Comparison of ENCODE assay signal across 9 mouse cellular contexts in genomic region chr12:69985546-69985945, GRCm38 (mm10). TPM values are rescaled to one million over a fixed set of nuclear protein-coding genes. Genes with fewer than 3 reads are reported as not detected.
DNase-seq lines count a peak whose midpoint lies in the region; ATAC-seq and TF ChIP-seq lines count a peak whose summit lies in the region.
"Had no signal": no experiment of that assay in that cellular context is flagged by ENCODE, and none has a peak within 500 bp of the region (broad histone marks: within the 10 kb centered on the region; RNA-seq: fewer than 3 reads in every experiment).

No protein-coding gene starts in this region.

- H3K27me3 ChIP-seq in heart, embryonic 12.5 days (replicated peaks) = no peaks in the 10 kb centered on the region
- H3K27me3 ChIP-seq in hindbrain, postnatal 0 days (ENCODE audit: insufficient read depth, low read length) = no peaks in the 10 kb centered on the region
- H3K27me3 ChIP-seq in midbrain, embryonic 10.5 days (ENCODE audit: low read depth, poor library complexity, severe bottlenecking) = no peaks in the 10 kb centered on the region
- H3K27me3 ChIP-seq: Patski had no signal

- H3K27ac ChIP-seq in heart, embryonic 12.5 days (ENCODE audit: poor library complexity, severe bottlenecking) = no peak overlapping the region
- H3K27ac ChIP-seq in hindbrain, postnatal 0 days = no peak overlapping the region
- H3K27ac ChIP-seq in midbrain, embryonic 10.5 days (replicated peaks) = no peak overlapping the region

- peaks cover 13% of the 10 kb centered on the region for H3K4me1 ChIP-seq in heart, embryonic 12.5 days (replicated peaks)
- peaks cover 6% of the 10 kb centered on the region; the same call in 1 of the 2 replicates for H3K4me1 ChIP-seq in hindbrain, postnatal 0 days (ENCODE audit: insufficient read depth, low read length)
- peaks cover 24% of the 10 kb centered on the region for H3K4me1 ChIP-seq in midbrain, embryonic 10.5 days

- no peak for ATAC-seq in heart, embryonic 12.5 days (ENCODE audit: insufficient number of reproducible peaks, low FRiP score)
- ATAC-seq in hindbrain, postnatal 0 days = no peak

- 44% methylated on average over 4 of the region's 4 CpGs for WGBS in heart, embryonic 12.5 days
- WGBS in hindbrain, postnatal 0 days = 35% methylated on average over 4 of the region's 4 CpGs
- WGBS in midbrain, embryonic 10.5 days = 57% methylated on average over 4 of the region's 4 CpGs

- H3K36me3 ChIP-seq in heart, embryonic 12.5 days = peaks cover 34% of the 10 kb centered on the region
- H3K36me3 ChIP-seq in hindbrain, postnatal 0 days (ENCODE audit: insufficient read depth, low read length) = peaks cover 20% of the 10 kb centered on the region; the same call in 1 of the 2 replicates
- H3K36me3 ChIP-seq in midbrain, embryonic 10.5 days = peaks cover 39% of the 10 kb centered on the region

- H3K9me3 ChIP-seq in heart, embryonic 12.5 days (replicated peaks) = no peaks in the 10 kb centered on the region
- no peaks in the 10 kb centered on the region for H3K9me3 ChIP-seq in hindbrain, postnatal 0 days (ENCODE audit: low read length)
- H3K9me3 ChIP-seq in midbrain, embryonic 10.5 days (replicated peaks) = no peaks in the 10 kb centered on the region

- DNase-seq in heart, postnatal 25 days (ENCODE audit: low spot score) = no peak
- DNase-seq in adipocyte (ENCODE audit: low spot score) = peak; percentile 47
- DNase-seq in hindbrain, postnatal 0 days (ENCODE audit: low spot score) = no peak
- no peak for DNase-seq in midbrain, embryonic 10.5 days (ENCODE audit: low spot score)
- no peak for DNase-seq in ovary, postnatal 14 days (ENCODE audit: low spot score)
- no peak for DNase-seq in left cerebral cortex, postnatal 36 days (ENCODE audit: low spot score in 2 of 2)
- no peak for DNase-seq in gastrocnemius, adult 18-20 months (ENCODE audit: low spot score)

- peak overlapping the region; percentile 79 for H3K4me2 ChIP-seq in heart, embryonic 12.5 days
- peak overlapping the region; percentile 80 for H3K4me2 ChIP-seq in hindbrain, postnatal 0 days (ENCODE audit: low read depth, low read length)

- intact Hi-C loops in heart, postnatal 25 days (cut with DNase I) = loop anchor here (5.0 kb wide), 1 partner anchor 77 kb away; no protein-coding TSS in a partner anchor
- intact Hi-C loops in left cerebral cortex, postnatal 36 days (cut with DNase I) = loop anchor here (10.0 kb wide), 2 partner anchors 59 to 159 kb away; no protein-coding TSS in a partner anchor

- H3K9ac ChIP-seq in heart, embryonic 12.5 days = peak overlapping the region; percentile 98
- H3K9ac ChIP-seq in hindbrain, postnatal 0 days (replicated peaks; ENCODE audit: low read length) = peak overlapping the region; percentile 87; the same call in 1 of the 2 replicates

- H3K4me3 ChIP-seq in heart, embryonic 12.5 days = peak overlapping the region; percentile 92
- H3K4me3 ChIP-seq in hindbrain, postnatal 0 days (ENCODE audit: low read length) = peak overlapping the region; percentile 80
- peak overlapping the region; percentile 93 for H3K4me3 ChIP-seq in midbrain, embryonic 10.5 days

- TF ChIP-seq CTCF in hindbrain, postnatal 0 days (IDR thresholded peaks at IDR 0.05; ENCODE audit: low read depth) = no peak

RNA-seq across cellular contexts. Expression of gene Sav1, which starts 1.3 kb away (rescaled TPM):
- polyA plus RNA-seq in heart, embryonic 12.5 days (2016; fragmentation: Nextera tagmentation; extraction: Ambion mirVana) = 7.6 and 8.0 TPM in 2 replicates
- 10 to 100 TPM; 24.0 to 25.0 TPM for total RNA-seq in heart, postnatal 25 days (2021)
- total RNA-seq in hindbrain, postnatal 0 days (2014; rRNA removed) = 15.6 and 20.8 TPM in 2 replicates
- polyA plus RNA-seq in hindbrain, postnatal 0 days (2015; fragmentation: Nextera tagmentation; extraction: Ambion mirVana) = 2.4 and 2.5 TPM in 2 replicates
- polyA plus RNA-seq in midbrain, embryonic 10.5 days (2016; fragmentation: Nextera tagmentation; extraction: Ambion mirVana) = 2.4 and 3.9 TPM in 2 replicates
- 10 to 100 TPM; 18.8 to 22.2 TPM for total RNA-seq in left cerebral cortex, postnatal 36 days (2021)
- 10 to 100 TPM; 35.4 to 43.6 TPM for total RNA-seq in gastrocnemius, adult 18-20 months (2021)
